Mouse (Mus musculus): Measurements from ENCODE around the gene Srp14. TPM values are rescaled to one million over a fixed set of nuclear protein-coding genes. Genes with fewer than 3 reads are reported as not detected.

The Srp14 gene
- polyA plus RNA-seq, 1 experiment from 2014 or later, result 197 TPM

DNA sequence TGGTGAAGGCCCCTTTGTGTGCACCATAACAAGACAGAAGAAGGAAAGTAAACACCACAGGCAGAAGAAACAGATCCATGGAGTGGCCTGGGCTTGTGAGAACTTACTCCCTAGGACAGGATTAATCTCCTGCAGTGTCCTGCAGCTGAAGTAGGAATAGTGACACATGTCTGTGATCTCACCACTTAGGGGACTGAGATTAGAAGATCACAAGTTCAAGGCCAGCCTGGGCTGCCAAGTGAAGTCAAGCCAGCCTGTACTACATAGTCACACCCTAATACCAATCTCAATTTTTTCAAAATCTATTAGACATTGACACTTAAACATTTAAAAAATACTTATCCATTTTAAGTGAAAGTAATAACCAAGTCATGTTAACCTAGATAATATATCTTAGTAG, 11.2 kb downstream of the Srp14 start:
- H3K79me2 ChIP-seq (ENCODE audit: inconsistent target), result no peaks in the 10 kb centered on the region
- H3K36me3 ChIP-seq (ENCODE audit: inconsistent target), result peaks cover 76% of the 10 kb centered on the region
- H3K27ac ChIP-seq, result no peak overlapping the region
- no peak overlapping the region for H3K4me3 ChIP-seq (ENCODE audit: inconsistent target)

GRCm38 (mm10) chr2:118466601-118467000, 12.9 kb downstream of the Srp14 start:
- Histone ChIP-seq H3K27ac (no peak overlapping the region), H3K36me3 (ENCODE audit: inconsistent target) (peaks cover 76% of the 10 kb centered on the region), H3K79me2 (ENCODE audit: inconsistent target) (no peaks in the 10 kb centered on the region), H3K4me3 (ENCODE audit: inconsistent target) (no peak overlapping the region)
- 100% methylated on average over 1 of the region's 1 CpGs for WGBS (ENCODE audit: missing documents)

DNA sequence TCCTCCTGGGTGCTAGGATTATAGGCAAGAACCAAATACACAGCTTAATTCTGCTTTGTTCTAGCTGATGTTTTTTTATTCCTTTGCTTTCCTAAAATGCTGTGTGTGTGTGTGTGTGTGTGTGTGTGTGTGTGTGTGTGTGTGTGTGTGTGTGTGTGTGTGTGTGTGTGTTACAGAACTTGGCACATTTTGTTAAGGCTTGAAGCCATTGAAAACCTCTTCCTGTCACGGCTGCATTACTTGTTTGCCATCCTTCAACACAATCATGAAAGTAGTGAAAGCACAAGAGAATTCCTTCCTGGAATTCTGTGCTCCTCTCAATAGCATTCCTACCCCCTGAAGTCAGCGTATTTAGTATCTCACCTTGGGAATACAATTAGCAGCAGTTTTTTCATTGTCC, 13.6 kb downstream of the Srp14 start:
- Histone ChIP-seq H3K4me3 (ENCODE audit: inconsistent target) (no peak overlapping the region), H3K36me3 (ENCODE audit: inconsistent target) (peaks cover 75% of the 10 kb centered on the region), H3K27ac (no peak overlapping the region), H3K79me2 (ENCODE audit: inconsistent target) (no peaks in the 10 kb centered on the region)
- WGBS (ENCODE audit: missing documents), result 95% methylated on average over 2 of the region's 2 CpGs

DNA sequence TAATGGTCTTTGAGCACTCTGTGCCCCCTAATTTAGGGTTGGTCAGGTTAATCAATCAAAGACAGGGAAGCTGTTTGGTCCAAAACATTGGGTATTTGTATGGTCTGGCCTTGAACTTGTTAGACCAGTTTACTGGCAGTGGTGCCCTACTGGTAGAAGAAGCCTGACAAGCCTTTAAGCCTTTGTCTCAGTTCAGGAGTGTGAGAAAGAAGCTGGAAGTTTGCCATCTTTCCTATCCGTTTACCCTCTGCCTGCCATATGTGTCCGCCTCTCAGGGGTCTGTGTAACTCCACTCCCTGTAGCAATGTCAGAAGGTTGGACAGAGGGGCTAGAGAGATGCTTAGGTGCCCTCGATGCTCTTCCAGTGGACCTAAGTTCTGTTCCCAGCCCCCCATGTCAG, 15.1 kb downstream of the Srp14 start:
- Histone ChIP-seq H3K4me3 (ENCODE audit: inconsistent target) (no peak overlapping the region), H3K27ac (no peak overlapping the region), H3K79me2 (ENCODE audit: inconsistent target) (no peaks in the 10 kb centered on the region), H3K36me3 (ENCODE audit: inconsistent target) (peaks cover 63% of the 10 kb centered on the region)
- 96% methylated on average over 3 of the region's 3 CpGs for WGBS (ENCODE audit: missing documents)

- no peak overlapping the region for H3K4me3 ChIP-seq (ENCODE audit: inconsistent target)
- no peak overlapping the region for H3K27ac ChIP-seq
- H3K79me2 ChIP-seq (ENCODE audit: inconsistent target), result no peaks in the 10 kb centered on the region
- H3K36me3 ChIP-seq (ENCODE audit: inconsistent target), result peaks cover 56% of the 10 kb centered on the region; the same call in 1 of the 2 replicates
- WGBS (ENCODE audit: missing documents), result 95% methylated on average over 5 of the region's 5 CpGs
Observed at GRCm38 (mm10) chr2:118463480-118463879, 16.0 kb downstream of the Srp14 start.

GRCm38 (mm10) chr2:118461480-118462165, 17.9 kb downstream of the Srp14 start:
- WGBS (ENCODE audit: missing documents), result 92% methylated on average over 16 of the region's 16 CpGs
- H3K79me2 ChIP-seq (ENCODE audit: inconsistent target), result no peaks in the 10 kb centered on the region
- peaks cover 52% of the 10 kb centered on the region; the same call in 1 of the 2 replicates for H3K36me3 ChIP-seq (ENCODE audit: inconsistent target)
- H3K27ac ChIP-seq, result no peak overlapping the region
- no peak overlapping the region for H3K4me3 ChIP-seq (ENCODE audit: inconsistent target)

DNA sequence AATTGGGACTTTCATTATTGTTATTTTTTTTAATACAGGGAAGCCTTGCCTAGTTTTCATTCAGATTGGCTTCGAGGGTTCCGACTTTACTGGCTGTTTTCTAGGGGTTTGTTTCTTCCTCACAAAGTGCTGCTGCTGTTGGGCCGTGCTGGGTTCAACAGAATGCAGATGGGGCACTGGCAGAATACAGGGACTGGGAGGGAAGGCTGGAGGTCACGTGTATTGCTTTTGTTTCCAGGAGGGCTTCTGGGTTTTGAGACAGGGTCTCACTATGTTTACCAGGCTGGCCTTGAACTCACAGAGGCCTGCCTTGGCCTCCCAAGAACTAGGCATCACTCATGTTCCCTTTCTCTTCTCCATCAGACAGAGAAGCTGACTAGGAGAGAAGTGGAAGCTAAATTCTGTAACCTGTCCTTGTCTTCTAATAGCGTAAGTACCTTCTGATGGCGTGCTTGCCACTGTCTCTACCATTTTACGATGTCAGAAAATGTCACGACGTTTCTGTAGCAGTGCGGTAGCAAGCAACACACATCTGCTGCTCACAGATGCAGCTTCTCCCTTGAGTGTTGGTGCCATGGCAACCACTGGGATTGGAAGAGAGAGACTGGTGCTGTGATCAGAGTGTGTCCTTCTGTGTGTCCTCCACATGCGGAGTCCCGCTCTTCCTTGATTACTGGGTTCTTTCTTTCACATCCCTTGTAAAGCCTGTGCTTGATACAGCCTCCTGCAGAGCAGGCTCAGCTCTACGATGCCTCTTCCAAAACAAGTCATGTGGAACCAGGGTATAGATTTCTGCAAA, 21.8 kb downstream of the Srp14 start:
- H3K27ac ChIP-seq, result no peak overlapping the region
- no peak overlapping the region for H3K4me3 ChIP-seq (ENCODE audit: inconsistent target)
- 92% methylated on average over 13 of the region's 13 CpGs for WGBS (ENCODE audit: missing documents)
- no peaks in the 10 kb centered on the region for H3K79me2 ChIP-seq (ENCODE audit: inconsistent target)
- peaks cover 38% of the 10 kb centered on the region; the same call in 1 of the 2 replicates for H3K36me3 ChIP-seq (ENCODE audit: inconsistent target)

- H3K27ac ChIP-seq, result no peak overlapping the region
- H3K79me2 ChIP-seq (ENCODE audit: inconsistent target), result no peaks in the 10 kb centered on the region
- H3K36me3 ChIP-seq (ENCODE audit: inconsistent target), result peaks cover 31% of the 10 kb centered on the region; the same call in 1 of the 2 replicates
- no peak overlapping the region for H3K4me3 ChIP-seq (ENCODE audit: inconsistent target)
- 100% methylated on average over 3 of the region's 3 CpGs for WGBS (ENCODE audit: missing documents)
Observed at GRCm38 (mm10) chr2:118457029-118457428, 22.5 kb downstream of the Srp14 start.

GRCm38 (mm10) chr2:118451056-118451455, 28.5 kb downstream of the Srp14 start:
- H3K79me2 ChIP-seq (ENCODE audit: inconsistent target), result no peaks in the 10 kb centered on the region
- 96% methylated on average over 6 of the region's 6 CpGs for WGBS (ENCODE audit: missing documents)
- H3K27ac ChIP-seq, result no peak overlapping the region
- no peak overlapping the region for H3K4me3 ChIP-seq (ENCODE audit: inconsistent target)
- peaks cover 33% of the 10 kb centered on the region for H3K36me3 ChIP-seq (ENCODE audit: inconsistent target)

- Histone ChIP-seq H3K36me3 (ENCODE audit: inconsistent target) (peaks cover 46% of the 10 kb centered on the region), H3K79me2 (ENCODE audit: inconsistent target) (no peaks in the 10 kb centered on the region), H3K4me3 (ENCODE audit: inconsistent target) (no peak overlapping the region), H3K27ac (no peak overlapping the region)
- 96% methylated on average over 12 of the region's 12 CpGs for WGBS (ENCODE audit: missing documents)
Observed at GRCm38 (mm10) chr2:118448181-118448580, 31.3 kb downstream of the Srp14 start.

GRCm38 (mm10) chr2:118445696-118446674, 33.5 kb downstream of the Srp14 start:
- H3K36me3 ChIP-seq (ENCODE audit: inconsistent target), result peaks cover 56% of the 10 kb centered on the region
- no peak overlapping the region for H3K27ac ChIP-seq
- H3K79me2 ChIP-seq (ENCODE audit: inconsistent target), result no peaks in the 10 kb centered on the region
- 92% methylated on average over 13 of the region's 13 CpGs for WGBS (ENCODE audit: missing documents)
- H3K4me3 ChIP-seq (ENCODE audit: inconsistent target), result no peak overlapping the region

GRCm38 (mm10) chr2:118442723-118443122, 36.8 kb downstream of the Srp14 start:
- Histone ChIP-seq H3K4me3 (ENCODE audit: inconsistent target) (no peak overlapping the region), H3K36me3 (ENCODE audit: inconsistent target) (peaks cover 39% of the 10 kb centered on the region), H3K27ac (no peak overlapping the region), H3K79me2 (ENCODE audit: inconsistent target) (no peaks in the 10 kb centered on the region)
- 96% methylated on average over 4 of the region's 4 CpGs for WGBS (ENCODE audit: missing documents)

- H3K27ac ChIP-seq, result no peak overlapping the region
- H3K79me2 ChIP-seq (ENCODE audit: inconsistent target), result no peaks in the 10 kb centered on the region
- WGBS (ENCODE audit: missing documents), result 80% methylated on average over 5 of the region's 5 CpGs
- H3K4me3 ChIP-seq (ENCODE audit: inconsistent target), result no peak overlapping the region
- peaks cover 44% of the 10 kb centered on the region for H3K36me3 ChIP-seq (ENCODE audit: inconsistent target)
Observed at GRCm38 (mm10) chr2:118442172-118442571, 37.3 kb downstream of the Srp14 start.

GRCm38 (mm10) chr2:118431589-118431988, 47.9 kb downstream of the Srp14 start:
- Histone ChIP-seq H3K27ac (no peak overlapping the region), H3K4me3 (ENCODE audit: inconsistent target) (no peak overlapping the region), H3K79me2 (ENCODE audit: inconsistent target) (no peaks in the 10 kb centered on the region), H3K36me3 (ENCODE audit: inconsistent target) (peaks cover 70% of the 10 kb centered on the region)
- WGBS (ENCODE audit: missing documents), result 78% methylated on average over 5 of the region's 5 CpGs

All from macrophage (primary cell).